Mouse (Mus musculus) c-Kit-positive CD71-positive TER-119-positive erythroid progenitor cells, embryonic 14.5 days (primary cell): Measurements from ENCODE around the gene Larp4.
"Not testable (repeated sequence)": the region's sequence is repeated elsewhere in the genome, so short reads cannot be mapped to it uniquely, and the experiment has no call there.

ENCODE experiments used
- DNase-seq: peaks from one replicate; pipeline ENCODE4 v3.0.0-alpha.2; 2013; ENCODE audit warnings: low spot score

Gene Larp4

DNA sequence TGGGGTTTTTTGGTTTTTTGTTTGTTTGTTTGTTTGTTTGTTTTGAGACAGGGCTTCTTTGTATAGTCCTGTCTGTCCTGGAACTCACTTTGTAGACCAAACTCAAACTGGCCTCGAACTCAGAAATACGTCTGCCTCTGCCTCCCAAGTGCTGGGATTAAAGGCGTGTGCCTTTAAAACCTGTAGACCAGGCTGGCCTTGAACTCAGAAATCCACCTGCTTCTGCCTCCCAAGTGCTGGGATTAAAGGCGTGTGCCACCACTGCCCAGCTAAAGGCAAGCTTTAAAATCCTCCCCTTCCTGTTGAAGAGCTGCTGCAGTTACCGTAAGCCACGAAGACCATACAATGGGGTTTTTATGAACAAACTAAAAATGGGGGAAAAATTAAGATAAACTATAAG is at the start of gene Larp4:
Gene Larp4 (plus strand): TSS at position 301 of the 400 bp plus-strand sequence.
- DNase-seq = not testable (repeated sequence)

GRCm38 (mm10) chr15:99931231-99931630 is 38.6 kb upstream of the Larp4 start:
- DNase-seq = no peak

DNA sequence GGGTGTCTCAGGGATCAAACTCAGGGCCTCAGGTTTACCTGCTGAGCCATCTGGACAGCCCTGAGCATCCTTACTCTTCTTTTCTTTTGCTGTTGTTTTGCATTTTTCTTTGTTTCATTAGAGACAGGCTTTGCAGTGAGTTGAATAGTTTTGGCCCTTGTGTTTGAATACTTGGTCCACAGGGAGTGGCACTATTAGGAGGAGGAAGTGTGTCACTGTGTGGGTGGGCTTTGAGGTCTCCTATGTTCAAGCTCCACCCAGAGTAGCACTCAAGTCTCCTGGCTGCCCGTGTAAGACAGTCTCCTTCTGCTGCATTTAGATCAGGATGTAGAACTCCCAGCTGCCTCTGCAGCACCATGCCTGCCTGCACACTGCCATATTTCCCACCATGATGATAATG is 35.4 kb upstream of the Larp4 start:
- DNase-seq = no peak

DNA sequence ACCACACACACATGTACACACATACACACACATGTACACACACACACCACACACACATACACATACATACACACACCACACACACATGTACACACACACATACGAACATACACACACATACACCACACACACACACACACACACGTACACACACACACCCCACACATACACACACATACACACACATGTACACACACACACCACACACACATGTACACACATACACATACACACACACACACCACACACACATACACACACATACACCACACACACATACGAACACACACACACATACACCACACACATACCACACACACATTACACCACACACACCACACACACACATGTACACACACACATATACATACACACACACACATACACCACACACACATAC is 33.2 kb upstream of the Larp4 start:
- no peak for DNase-seq

DNA sequence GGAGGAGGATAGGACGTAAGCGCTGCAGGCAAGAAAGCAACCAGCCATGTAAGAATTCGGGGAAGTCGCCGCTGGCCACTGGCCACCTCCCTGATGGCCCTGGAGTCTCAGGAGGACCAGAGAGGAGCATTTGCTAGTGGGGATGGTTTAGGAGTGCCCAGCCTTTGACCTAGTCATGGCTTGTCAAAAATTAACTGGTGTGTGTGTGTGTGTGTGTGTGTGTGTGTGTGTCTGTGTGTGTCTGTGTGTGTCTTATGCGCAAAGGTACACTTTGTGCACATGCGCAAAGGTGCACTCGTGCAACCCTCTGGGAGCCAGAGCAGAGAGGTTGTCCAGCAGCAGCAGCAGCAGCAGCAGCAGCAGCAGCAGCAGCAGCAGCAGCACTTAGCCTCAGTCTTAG is 32.0 kb upstream of the Larp4 start:
- no peak for DNase-seq

DNA sequence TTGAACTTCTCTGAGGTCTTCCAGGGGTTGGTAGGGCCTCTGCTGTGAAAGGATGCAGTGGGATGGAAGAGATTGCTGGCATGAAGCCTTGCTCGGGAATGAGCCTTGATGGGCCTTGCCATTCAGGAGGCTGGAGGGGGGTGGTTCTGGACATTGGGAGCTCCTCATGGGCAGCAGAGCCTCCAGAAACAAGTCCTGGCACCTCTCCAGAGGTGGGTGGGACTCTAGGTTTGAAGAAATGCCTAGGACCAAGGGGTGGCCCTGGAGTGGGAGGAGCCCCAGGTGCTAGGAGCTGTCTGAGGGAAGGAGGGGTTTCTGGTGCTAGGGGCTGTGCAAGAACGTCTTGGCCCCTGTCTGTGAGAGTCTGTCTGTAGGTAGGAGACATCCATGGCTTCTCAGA is 29.4 kb upstream of the Larp4 start:
- no peak for DNase-seq

DNA sequence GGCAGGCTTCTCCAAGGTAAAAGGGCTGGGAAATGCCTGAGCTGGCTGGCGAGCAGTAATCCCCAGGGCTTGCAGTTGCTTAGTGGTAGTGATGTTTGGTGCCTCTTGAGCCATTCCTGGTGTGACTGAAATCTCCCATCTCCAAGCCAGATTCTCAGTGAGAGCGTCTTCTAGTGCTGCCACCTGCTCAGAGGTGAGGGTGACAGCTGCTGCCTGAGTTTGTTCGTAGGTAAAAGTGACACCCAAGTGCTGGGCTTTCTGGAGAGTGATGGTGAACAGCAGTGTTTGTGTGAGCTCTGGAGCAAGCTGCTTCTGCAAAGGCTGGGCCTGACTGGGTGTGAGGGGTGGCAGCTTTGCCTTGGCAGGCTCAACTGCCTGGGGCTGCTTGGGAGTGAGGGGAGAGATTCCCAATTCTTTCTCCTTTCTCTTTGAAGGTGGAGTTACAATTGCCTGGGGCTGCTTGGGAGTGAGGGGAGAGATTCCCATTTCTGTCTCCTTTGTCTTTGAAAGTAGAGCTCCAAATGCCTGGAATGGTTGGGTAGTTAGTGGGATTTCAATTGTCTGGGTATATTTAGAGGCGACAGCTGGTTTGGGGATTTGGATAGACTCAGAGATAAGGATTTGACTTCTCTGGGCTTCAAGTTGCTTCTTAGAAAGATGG is 28.8 kb upstream of the Larp4 start:
- no peak for DNase-seq

DNA sequence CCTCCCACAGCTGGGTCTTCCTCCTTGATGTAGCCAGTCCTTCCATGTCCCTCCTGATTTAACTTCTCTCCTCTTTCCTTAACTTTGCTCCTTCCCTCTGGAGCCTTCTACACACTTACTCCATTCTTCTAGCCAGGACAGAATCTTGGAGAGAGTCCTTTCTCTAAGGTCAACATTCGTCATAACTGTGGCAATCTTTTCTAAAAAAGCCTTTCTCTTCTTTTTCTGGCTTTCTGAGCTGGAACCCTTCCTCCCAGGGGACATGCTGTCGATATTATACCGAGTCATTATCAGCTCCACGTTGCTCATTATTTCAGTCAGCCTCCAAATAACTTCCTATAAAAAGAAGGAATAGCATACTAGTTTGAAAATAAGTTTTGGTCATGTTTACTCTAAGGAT is 14.5 kb upstream of the Larp4 start:
- no peak for DNase-seq

DNA sequence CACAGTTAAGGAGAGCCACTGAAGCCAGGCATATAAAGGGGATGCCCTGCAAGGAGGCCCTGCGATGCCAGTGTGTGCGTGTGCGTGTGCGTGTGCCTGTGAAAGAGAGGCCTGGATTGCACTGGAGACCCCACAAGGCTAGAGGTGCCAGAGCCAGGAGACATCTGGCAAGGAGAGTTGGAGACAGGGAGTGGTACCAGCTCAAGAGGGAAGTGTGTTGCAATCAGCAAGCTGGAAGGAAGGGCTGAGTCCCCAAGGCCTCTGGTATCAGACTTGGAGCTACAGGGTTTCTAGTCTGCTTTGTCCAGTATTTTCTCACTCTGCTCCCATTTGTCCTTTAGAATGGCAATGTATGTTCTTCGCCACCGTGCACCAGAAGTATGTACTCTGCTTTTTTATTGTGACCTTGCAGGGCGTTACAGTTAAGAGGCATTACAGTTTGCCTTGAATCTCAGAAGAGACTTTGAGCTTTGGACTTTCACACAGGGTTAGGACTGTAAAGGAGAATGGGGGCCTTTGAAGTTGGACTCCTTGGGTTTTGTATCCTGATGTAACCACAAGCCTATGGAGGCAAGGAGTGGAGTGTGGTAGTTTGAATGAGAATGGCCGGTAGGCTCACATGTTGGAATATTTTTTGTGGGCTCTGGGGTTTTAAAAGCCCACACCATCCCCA is 4.6 kb upstream of the Larp4 start:
- DNase-seq = no peak

GRCm38 (mm10) chr15:99966961-99967360 is 2.9 kb upstream of the Larp4 start, which contains the start of gene Fam186a:
Gene Fam186a (minus strand): TSS chr15:99967061.
- no peak for DNase-seq

GRCm38 (mm10) chr15:99970606-99971005 is 741 bp downstream of the Larp4 start:
- no peak for DNase-seq

- DNase-seq = peak; percentile 92
These were observed 2.6 kb downstream of the Larp4 start for GRCm38 (mm10) chr15:99972361-99972988.

- peak; percentile 62 for DNase-seq
These were observed 3.4 kb downstream of the Larp4 start for GRCm38 (mm10) chr15:99972989-99973911.

DNA sequence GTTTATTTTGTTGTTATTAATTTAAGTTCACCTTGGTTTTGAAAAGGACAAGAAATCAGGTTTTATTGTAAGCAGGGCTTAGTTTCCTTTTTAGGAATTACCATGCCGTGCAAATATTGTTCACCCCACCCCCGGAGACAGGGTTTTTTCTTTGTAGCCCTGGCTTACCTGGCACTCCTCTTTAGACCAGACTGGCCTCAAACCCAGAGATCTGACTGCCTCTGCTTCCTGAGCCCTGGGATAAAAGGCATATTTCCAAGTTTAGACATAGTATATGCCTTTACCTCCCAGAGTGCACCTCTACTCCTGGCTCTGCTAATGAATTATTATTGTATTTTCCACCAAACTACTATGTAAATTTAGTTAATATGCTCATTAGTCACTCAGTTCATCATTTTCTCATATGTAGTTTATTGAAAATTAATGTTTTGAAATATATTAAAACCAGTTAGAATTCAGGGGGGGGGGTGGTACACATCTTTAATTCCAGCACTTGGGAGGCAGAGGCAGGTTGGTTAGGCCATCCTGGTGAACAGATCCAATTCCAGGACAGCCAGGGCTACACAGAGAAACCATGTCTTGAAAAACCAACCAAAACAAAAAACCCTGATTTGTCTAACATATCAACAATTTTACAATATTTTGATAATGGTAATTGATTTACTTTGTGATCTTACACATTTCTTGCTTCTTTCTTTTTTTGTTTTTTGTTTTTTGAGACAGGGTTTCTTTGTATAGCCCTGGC is 4.8 kb downstream of the Larp4 start:
- DNase-seq = no peak

DNA sequence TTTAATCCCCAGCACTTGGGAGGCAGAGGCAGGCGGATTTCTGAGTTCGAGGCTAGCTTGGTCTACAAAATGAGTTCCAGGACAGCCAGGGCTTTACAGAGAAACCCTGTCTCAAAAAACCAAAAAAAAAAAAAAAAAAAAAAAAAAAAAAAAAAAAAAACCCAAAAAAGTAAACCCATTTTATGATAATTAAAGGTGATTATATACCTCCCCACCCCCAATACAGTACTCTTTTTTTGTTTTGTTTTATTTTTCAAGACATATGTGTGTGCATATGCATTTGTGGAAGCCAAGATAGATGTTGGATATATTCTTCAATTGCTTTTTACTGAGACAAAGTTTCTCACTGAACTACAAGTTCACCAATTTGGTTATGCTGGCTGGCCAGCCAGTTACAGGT is 6.3 kb downstream of the Larp4 start:
- not testable (repeated sequence) for DNase-seq

DNA sequence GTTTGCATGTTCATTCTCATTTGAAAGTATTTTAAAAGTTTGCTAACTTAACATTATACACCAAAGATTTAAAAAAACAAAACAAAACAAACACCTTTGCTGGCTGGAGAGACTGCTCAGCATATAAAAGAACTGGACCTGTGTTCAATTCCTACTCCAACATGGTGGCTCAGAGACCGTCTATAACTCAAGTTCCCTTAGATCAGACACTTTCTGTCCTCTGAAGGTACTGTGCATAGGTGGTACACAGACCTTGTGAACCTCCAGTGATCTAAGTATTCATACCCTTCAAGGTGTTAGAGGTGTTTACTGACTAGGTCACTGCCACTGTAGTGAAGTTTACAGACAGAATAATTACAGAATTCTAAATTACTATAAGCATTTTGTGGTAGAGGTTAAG is 9.4 kb downstream of the Larp4 start:
- no peak for DNase-seq

DNA sequence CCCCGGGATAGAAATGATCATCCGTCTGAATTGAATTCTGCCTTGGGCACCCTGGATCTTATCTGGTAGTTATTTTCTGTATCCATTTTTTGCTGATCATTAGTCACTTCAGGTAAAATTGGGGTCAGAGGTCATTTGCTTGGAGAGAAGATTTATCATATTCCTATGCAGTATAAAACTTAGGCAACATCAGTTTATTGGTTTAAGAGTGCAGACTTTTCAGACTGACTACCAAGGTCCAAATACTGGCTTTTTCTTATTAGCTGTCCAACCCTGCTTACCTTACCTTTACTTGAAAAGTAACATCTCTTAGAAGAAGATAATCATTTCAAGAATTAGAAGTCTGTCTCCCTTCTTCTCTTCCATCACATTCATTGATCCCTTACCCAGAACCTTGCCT is 9.8 kb downstream of the Larp4 start:
- no peak for DNase-seq

GRCm38 (mm10) chr15:99993100-99993499 is 23.2 kb downstream of the Larp4 start:
- no peak for DNase-seq

GRCm38 (mm10) chr15:99997114-99997804 is 27.4 kb downstream of the Larp4 start:
- no peak for DNase-seq

GRCm38 (mm10) chr15:99999390-99999789 is 29.5 kb downstream of the Larp4 start:
- DNase-seq = no peak
